Mouse (Mus musculus) midbrain, postnatal 0 days (tissue): Measurements from ENCODE around the gene Cd2ap. TPM values are rescaled to one million over a fixed set of nuclear protein-coding genes. Genes with fewer than 3 reads are reported as not detected.

Source experiments
- ATAC-seq: fragments of 200-750 bp; cut with Nextera tagmentation; 2 replicates; pipeline ENCODE4 v1.8.0; 2017; ENCODE audit warnings: moderate number of reproducible peaks, mild to moderate bottlenecking, moderate TSS enrichment, moderate library complexity; ENCODE audit not compliant: low FRiP score
- DNase-seq: peaks from one replicate; pipeline ENCODE4 v3.0.0-alpha.2; 2015; ENCODE audit warnings: low spot score
- H3K27ac ChIP-seq: fragments of 300-500 bp; sonication (generic); 2 replicates; pipeline ENCODE4 v1.5.1; 2014; ENCODE audit warnings: low read depth, mild to moderate bottlenecking, low read length, mixed read lengths
- H3K27me3 ChIP-seq: fragments of 300-500 bp; sonication (generic); 2 replicates; pipeline ENCODE4 v1.6.1; 2014; ENCODE audit warnings: low read length, control low read depth, mixed read lengths; ENCODE audit not compliant: insufficient read depth
- H3K36me3 ChIP-seq: fragments of 300-500 bp; sonication (generic); 2 replicates; pipeline ENCODE4 v1.6.1; 2014; ENCODE audit warnings: low read length, control low read depth, mixed read lengths; ENCODE audit not compliant: insufficient read depth
- H3K4me1 ChIP-seq: fragments of 300-500 bp; sonication (generic); 2 replicates; pipeline ENCODE4 v1.6.1; 2014; ENCODE audit warnings: mild to moderate bottlenecking, control low read depth, antibody characterized with exemption, low read length, mixed read lengths; ENCODE audit not compliant: insufficient read depth
- H3K4me2 ChIP-seq: fragments of 300-500 bp; sonication (generic); 2 replicates; pipeline ENCODE4 v1.6.1; 2014; ENCODE audit warnings: low read depth, mild to moderate bottlenecking, low read length, mixed read lengths; ENCODE audit not compliant: poor library complexity, severe bottlenecking
- H3K4me3 ChIP-seq: fragments of 300-500 bp; sonication (generic); 2 replicates; pipeline ENCODE4 v1.5.1; 2014; ENCODE audit warnings: low read depth, mild to moderate bottlenecking, low read length, moderate library complexity
- H3K9ac ChIP-seq: fragments of 300-500 bp; sonication (generic); replicated peaks from 2 replicates; pipeline ENCODE4 v1.6.1; 2014; ENCODE audit warnings: mild to moderate bottlenecking, low read length, moderate library complexity, mixed read lengths; ENCODE audit not compliant: poor library complexity, severe bottlenecking
- H3K9me3 ChIP-seq: fragments of 300-500 bp; sonication (generic); 2 replicates; pipeline ENCODE4 v1.6.1; 2016; ENCODE audit warnings: low read length, control low read depth
- CTCF ChIP-seq: IDR thresholded peaks from 2 replicates; pipeline ENCODE4 v1.5.1; 2016; ENCODE audit warnings: antibody characterized with exemption, mild to moderate bottlenecking
- WGBS: fragments of 180-500 bp; shearing (Covaris S2); extraction: QIAGEN DNeasy Blood & Tissue Kit; methylation state at CpG from one replicate; pipeline ENCODE4 v1.1.7; 2014; 5-methylcytosine and 5-hydroxymethylcytosine counted together
- polyA plus RNA-seq: library from polyadenylated mRNA; unstranded; fragments of >200 nt; fragmentation: Nextera tagmentation; extraction: Ambion mirVana; gene quantifications from 2 replicates; pipeline ENCODE4 v1.2.1, GENCODE M21; 2015
- total RNA-seq: library from RNA; depleted of rRNA; stranded (reverse); fragments of >200 nt; gene quantifications from 2 replicates; pipeline ENCODE4 v1.2.3, GENCODE M21; 2014; rRNA removed

Cd2ap gene
- 15.5 and 21.2 TPM in 2 replicates for total RNA-seq
- 4.5 and 5.9 TPM in 2 replicates for polyA plus RNA-seq

- H3K4me3 ChIP-seq, result peak within 1 kb of the TSS; percentile 91
- ATAC-seq, result peak; percentile 97
These were observed at the start of gene Cd2ap for GRCm38 (mm10) chr17:42876001-42876903. TSS of gene Cd2ap (minus strand) at chr17:42876665.

GRCm38 (mm10) chr17:42924731-42925130 is 48.3 kb upstream of the Cd2ap start:
- H3K9me3 ChIP-seq, result no peaks in the 10 kb centered on the region
- no peak overlapping the region for H3K4me3 ChIP-seq
- DNase-seq, result no peak
- TF ChIP-seq CTCF, result no peak
- no peaks in the 10 kb centered on the region for H3K36me3 ChIP-seq
- WGBS, result 89% methylated on average over 5 of the region's 5 CpGs
- H3K4me1 ChIP-seq, result no peaks in the 10 kb centered on the region
- no peak for ATAC-seq
- no peak overlapping the region for H3K4me2 ChIP-seq
- no peak overlapping the region for H3K9ac ChIP-seq
- no peak overlapping the region for H3K27ac ChIP-seq
- H3K27me3 ChIP-seq, result no peaks in the 10 kb centered on the region

More at GRCm38 (mm10) chr17:42876001-42876903, at the start of gene Cd2ap:
- WGBS, result under 1% methylated on average over 63 of the region's 94 CpGs
- Histone ChIP-seq H3K4me2 (peak within 1 kb of the TSS; percentile 74), H3K36me3 (no peaks in the 10 kb centered on the region), H3K9me3 (no peaks in the 10 kb centered on the region), H3K9ac (peak within 1 kb of the TSS; percentile 92), H3K4me1 (peaks cover 5% of the 10 kb centered on the region; the same call in 1 of the 2 replicates), H3K27ac (peak within 1 kb of the TSS; percentile 95), H3K27me3 (no peaks in the 10 kb centered on the region)
- DNase-seq, result peak; percentile 97
- TF ChIP-seq CTCF, result no peak

- DNase-seq (peak; percentile 8), ATAC-seq (no peak)
- H3K27ac ChIP-seq, result no peak overlapping the region
- H3K4me1 ChIP-seq, result no peaks in the 10 kb centered on the region
- no peak overlapping the region for H3K4me3 ChIP-seq
- H3K4me2 ChIP-seq, result no peak overlapping the region
- no peaks in the 10 kb centered on the region for H3K9me3 ChIP-seq
- H3K9ac ChIP-seq, result no peak overlapping the region
- no peaks in the 10 kb centered on the region for H3K36me3 ChIP-seq
- 78% methylated on average over 9 of the region's 9 CpGs for WGBS
- no peak for TF ChIP-seq CTCF
- no peaks in the 10 kb centered on the region for H3K27me3 ChIP-seq
These were observed 42.3 kb upstream of the Cd2ap start for GRCm38 (mm10) chr17:42918810-42919209.

- H3K27me3 ChIP-seq, result no peaks in the 10 kb centered on the region
- no peaks in the 10 kb centered on the region for H3K36me3 ChIP-seq
- H3K4me2 ChIP-seq, result no peak overlapping the region
- no peaks in the 10 kb centered on the region for H3K9me3 ChIP-seq
- no peak overlapping the region for H3K4me3 ChIP-seq
- H3K27ac ChIP-seq, result no peak overlapping the region
- TF ChIP-seq CTCF, result no peak
- WGBS, result 83% methylated on average over 7 of the region's 7 CpGs
- no peaks in the 10 kb centered on the region for H3K4me1 ChIP-seq
- ATAC-seq, result no peak
- H3K9ac ChIP-seq, result no peak overlapping the region
- DNase-seq, result no peak
These were observed 38.3 kb upstream of the Cd2ap start for GRCm38 (mm10) chr17:42914726-42915125.

- H3K9ac ChIP-seq, result no peak overlapping the region
- no peaks in the 10 kb centered on the region for H3K36me3 ChIP-seq
- H3K27ac ChIP-seq, result no peak overlapping the region
- no peaks in the 10 kb centered on the region for H3K9me3 ChIP-seq
- TF ChIP-seq CTCF, result no peak
- DNase-seq (no peak), ATAC-seq (no peak)
- H3K4me2 ChIP-seq, result no peak overlapping the region
- WGBS, result 72% methylated on average over 6 of the region's 6 CpGs
- H3K4me1 ChIP-seq, result no peaks in the 10 kb centered on the region
- H3K4me3 ChIP-seq, result no peak overlapping the region
- H3K27me3 ChIP-seq, result no peaks in the 10 kb centered on the region
These were observed 35.7 kb upstream of the Cd2ap start for GRCm38 (mm10) chr17:42912193-42912592.

GRCm38 (mm10) chr17:42910476-42910875 is 34.0 kb upstream of the Cd2ap start:
- Histone ChIP-seq H3K27ac (no peak overlapping the region), H3K4me1 (no peaks in the 10 kb centered on the region), H3K4me2 (no peak overlapping the region), H3K27me3 (no peaks in the 10 kb centered on the region), H3K9me3 (no peaks in the 10 kb centered on the region), H3K36me3 (no peaks in the 10 kb centered on the region), H3K4me3 (no peak overlapping the region), H3K9ac (no peak overlapping the region)
- no peak for ATAC-seq
- 89% methylated on average over 3 of the region's 3 CpGs for WGBS
- no peak for DNase-seq
- TF ChIP-seq CTCF, result no peak
